Mouse (Mus musculus) liver, embryonic 14.5 days (tissue): ENCODE measurements around the gene Tmem106c.

Experiments
- CTCF ChIP-seq: IDR thresholded peaks from 2 replicates; pipeline ENCODE4 v1.5.1; 2016; ENCODE audit warnings: antibody characterized with exemption, low read depth, control low read depth
- EP300 ChIP-seq: IDR thresholded peaks from 2 replicates; pipeline ENCODE4 v1.6.1; 2016; ENCODE audit warnings: antibody characterized with exemption, low read depth

- TF ChIP-seq CTCF (no peak), EP300 (no peak)
Observed at GRCm38 (mm10) chr15:97942538-97942937, 21.5 kb upstream of the Tmem106c start.
